Mouse (Mus musculus) megakaryocyte-erythroid progenitor cell, adult 5-6 weeks (primary cell): ENCODE data around the gene Trpv4. TPM values are rescaled to one million over a fixed set of nuclear protein-coding genes. Genes with fewer than 3 reads are reported as not detected.

Experiments
- ATAC-seq: replicated peaks from 2 replicates; pipeline ENCODE4 v1.8.0; 2016; ENCODE audit warnings: mild to moderate bottlenecking, inconsistent platforms; ENCODE audit not compliant: severe bottlenecking, poor library complexity, low FRiP score, low TSS enrichment
- total RNA-seq, 2 experiments: library from RNA; stranded (forward) in 1 of 2; stranded (reverse) in 1 of 2; fragments of 200-1000, 215-1000 nt in 1 of 2; fragments of >200 nt in 1 of 2; fragmentation: Nextera tagmentation in 1 of 2; gene quantifications; 2 replicates each; pipeline ENCODE4 v1.2.3; 2014 to 2017

Gene Trpv4
- total RNA-seq, 2 experiments from 2014 or later: 0.15 to 0.52 TPM

GRCm38 (mm10) chr5:114673114-114673513 is 14.9 kb upstream of the Trpv4 start:
- ATAC-seq: no peak

GRCm38 (mm10) chr5:114669014-114669413 is 10.8 kb upstream of the Trpv4 start:
- ATAC-seq: no peak

- ATAC-seq: peak; percentile 99
Measured at GRCm38 (mm10) chr5:114667228-114667856, 9.1 kb upstream of the Trpv4 start.

GRCm38 (mm10) chr5:114666659-114667058 is 8.4 kb upstream of the Trpv4 start:
- no peak for ATAC-seq

GRCm38 (mm10) chr5:114664750-114665149 is 6.5 kb upstream of the Trpv4 start:
- ATAC-seq: no peak

- ATAC-seq: no peak
Measured at GRCm38 (mm10) chr5:114664139-114664538, 5.9 kb upstream of the Trpv4 start.

GRCm38 (mm10) chr5:114661029-114661428 is 2.8 kb upstream of the Trpv4 start:
- no peak for ATAC-seq

GRCm38 (mm10) chr5:114657426-114657825 is 795 bp downstream of the Trpv4 start:
- no peak for ATAC-seq

- ATAC-seq: no peak
Measured at GRCm38 (mm10) chr5:114656305-114656704, 1.9 kb downstream of the Trpv4 start.

GRCm38 (mm10) chr5:114655721-114656120 is 2.5 kb downstream of the Trpv4 start:
- no peak for ATAC-seq

- no peak for ATAC-seq
Measured at GRCm38 (mm10) chr5:114653656-114654437, 4.4 kb downstream of the Trpv4 start.

- ATAC-seq: no peak
Measured at GRCm38 (mm10) chr5:114651449-114651848, 6.8 kb downstream of the Trpv4 start.

GRCm38 (mm10) chr5:114651002-114651401 is 7.2 kb downstream of the Trpv4 start:
- ATAC-seq: no peak

- ATAC-seq: no peak
Measured at GRCm38 (mm10) chr5:114648728-114649311, 9.4 kb downstream of the Trpv4 start.

- ATAC-seq: peak; percentile 72
Measured at GRCm38 (mm10) chr5:114647211-114647974, 10.8 kb downstream of the Trpv4 start.

GRCm38 (mm10) chr5:114645916-114646315 is 12.3 kb downstream of the Trpv4 start:
- no peak for ATAC-seq

- no peak for ATAC-seq
Measured at GRCm38 (mm10) chr5:114644918-114645317, 13.3 kb downstream of the Trpv4 start.

GRCm38 (mm10) chr5:114640809-114641208 is 17.4 kb downstream of the Trpv4 start:
- ATAC-seq: no peak

GRCm38 (mm10) chr5:114639645-114639957 is 18.6 kb downstream of the Trpv4 start:
- no peak for ATAC-seq
